Mouse (Mus musculus): ENCODE measurements around the gene Lmbr1l.

DNA sequence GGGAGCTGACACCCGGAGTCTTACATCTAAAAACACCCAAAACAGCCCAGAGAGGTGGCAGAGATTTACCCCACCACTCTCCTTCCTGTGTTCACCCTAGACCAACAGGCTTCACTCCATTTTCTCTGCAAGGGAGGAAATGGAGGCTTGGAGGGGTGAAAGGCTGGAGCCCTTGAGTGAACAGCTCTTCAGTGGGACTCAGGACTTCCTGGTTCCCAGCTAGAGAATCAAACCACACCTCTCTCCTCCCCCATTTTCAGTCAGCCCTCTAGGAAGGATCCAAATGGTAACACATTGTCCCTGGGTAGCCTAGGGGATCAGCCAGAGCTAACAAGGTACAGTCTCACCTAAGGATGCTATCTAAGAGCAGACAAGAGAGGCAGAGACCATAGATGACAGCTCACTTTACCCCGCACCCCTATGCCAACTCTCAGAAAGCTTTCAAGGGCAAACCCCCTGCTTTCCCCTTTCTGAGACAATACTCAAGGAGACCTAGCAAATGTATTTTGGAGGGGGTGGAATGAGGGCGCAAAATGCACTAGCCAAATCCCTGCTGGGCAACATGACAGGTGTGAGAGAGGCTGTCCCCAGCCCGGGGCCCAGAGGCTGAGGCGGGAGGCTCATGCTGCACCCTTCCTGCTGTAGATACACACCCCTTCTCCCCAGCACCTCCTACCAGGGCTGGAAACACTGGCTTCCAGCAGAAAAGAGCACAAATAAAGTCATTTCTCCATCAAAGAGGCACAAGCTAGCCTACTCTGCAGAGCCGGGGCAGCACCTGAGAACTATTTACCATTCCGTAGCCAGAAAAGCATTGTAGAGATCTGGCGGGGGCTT lies 48.5 kb downstream of the Lmbr1l start:
- TF ChIP-seq CTCF (IDR thresholded peaks at IDR 0.05; ENCODE audit: control insufficient read depth, insufficient read depth, low read length), result no peak
- no peak for TF ChIP-seq POLR2A (IDR thresholded peaks at IDR 0.05; ENCODE audit: borderline replicate concordance, control insufficient read depth, low read depth, low read length)

All from bone marrow, adult 2 months (tissue).